Mouse (Mus musculus): ENCODE measurements around the gene Cdh1. TPM values are rescaled to one million over a fixed set of nuclear protein-coding genes. Genes with fewer than 3 reads are reported as not detected.

The Cdh1 gene
- polyA plus RNA-seq, 1 experiment from 2014 or later = 11.0 TPM

DNA sequence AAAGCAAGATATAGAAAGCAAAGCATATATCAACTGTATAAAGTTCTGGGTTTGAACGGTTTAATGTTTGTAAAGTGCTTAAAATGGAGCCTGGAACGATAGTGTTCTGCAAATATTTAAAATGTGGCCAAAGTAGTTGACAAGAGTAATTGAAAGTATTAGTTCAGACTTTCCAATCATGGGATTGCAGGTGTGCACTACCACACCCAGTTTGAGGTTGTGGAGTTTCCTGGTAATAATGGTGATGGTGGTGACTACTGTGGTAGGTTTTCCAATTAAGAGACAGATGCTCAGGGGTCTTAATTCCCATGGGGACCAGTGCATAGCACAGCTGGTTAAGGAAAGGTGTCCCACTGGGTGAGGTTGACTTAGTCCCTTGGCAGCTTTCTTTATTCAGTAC, 43.0 kb downstream of the Cdh1 start:
- 84% methylated on average over 2 of the region's 2 CpGs for WGBS
- DNase-seq (ENCODE audit: low spot score) = no peak
- Histone ChIP-seq H3K9me3 (ENCODE audit: control insufficient read depth, low read length) (no peaks in the 10 kb centered on the region), H3K27me3 (replicated peaks; ENCODE audit: control insufficient read depth, insufficient read depth, low read length) (no peaks in the 10 kb centered on the region), H3K4me2 (no peak overlapping the region), H3K4me1 (replicated peaks; ENCODE audit: control insufficient read depth, insufficient read depth, low read length) (no peaks in the 10 kb centered on the region), H3K4me3 (ENCODE audit: low read depth, low read length) (no peak overlapping the region), H3K9ac (ENCODE audit: low read depth, low read length) (no peak overlapping the region), H3K36me3 (ENCODE audit: control insufficient read depth, insufficient read depth, low read length) (no peaks in the 10 kb centered on the region), H3K27ac (ENCODE audit: low read depth, low read length) (no peak overlapping the region)
- ATAC-seq (replicated peaks; ENCODE audit: low FRiP score) = no peak

DNA sequence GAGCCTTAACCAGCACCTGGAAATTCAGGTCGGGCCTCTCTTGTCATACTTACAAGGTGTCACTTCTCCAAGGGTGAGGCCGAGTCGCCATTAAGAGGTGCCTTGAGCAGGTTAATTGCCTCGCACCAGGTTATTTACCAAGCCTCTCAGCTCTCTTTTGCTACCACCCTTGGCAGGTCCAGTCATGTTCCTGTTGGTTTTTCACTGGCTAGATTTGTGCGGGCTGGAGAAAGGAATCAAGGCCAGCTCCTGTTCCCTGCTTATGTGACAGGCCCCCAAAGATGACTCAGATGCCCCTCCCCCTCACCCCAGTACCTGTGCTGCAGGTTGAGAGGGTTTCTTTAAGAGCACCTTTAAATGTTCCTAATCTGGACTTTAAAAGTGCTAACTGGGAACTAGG, 43.6 kb downstream of the Cdh1 start:
- Histone ChIP-seq H3K4me1 (replicated peaks; ENCODE audit: control insufficient read depth, insufficient read depth, low read length) (no peaks in the 10 kb centered on the region), H3K9ac (ENCODE audit: low read depth, low read length) (no peak overlapping the region), H3K27me3 (replicated peaks; ENCODE audit: control insufficient read depth, insufficient read depth, low read length) (no peaks in the 10 kb centered on the region), H3K27ac (ENCODE audit: low read depth, low read length) (no peak overlapping the region), H3K4me2 (no peak overlapping the region), H3K4me3 (ENCODE audit: low read depth, low read length) (no peak overlapping the region), H3K9me3 (ENCODE audit: control insufficient read depth, low read length) (no peaks in the 10 kb centered on the region), H3K36me3 (ENCODE audit: control insufficient read depth, insufficient read depth, low read length) (no peaks in the 10 kb centered on the region)
- 69% methylated on average over 5 of the region's 5 CpGs for WGBS
- DNase-seq (ENCODE audit: low spot score) (no peak), ATAC-seq (replicated peaks; ENCODE audit: low FRiP score) (no peak)

DNA sequence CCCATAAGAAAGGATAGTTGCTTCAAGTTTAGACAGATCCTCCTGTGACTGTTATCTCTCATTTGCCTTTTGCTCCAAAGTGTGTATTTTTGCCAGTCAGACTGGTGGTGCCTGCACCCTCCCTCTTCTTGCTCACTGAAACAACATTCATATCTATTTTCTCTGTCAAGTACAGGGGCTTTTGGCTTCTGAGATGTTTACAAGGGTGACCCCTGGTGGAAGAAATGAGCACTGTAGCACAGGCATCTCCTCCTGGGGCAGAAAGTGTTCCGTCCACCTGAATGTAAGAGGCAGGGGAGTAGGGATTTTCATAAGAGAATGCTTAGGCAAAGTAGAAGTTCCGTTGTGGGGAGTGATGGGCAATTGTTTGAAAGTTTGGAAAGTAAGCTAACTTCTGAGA, 44.2 kb downstream of the Cdh1 start:
- no peaks in the 10 kb centered on the region for H3K36me3 ChIP-seq (ENCODE audit: control insufficient read depth, insufficient read depth, low read length)
- no peaks in the 10 kb centered on the region for H3K9me3 ChIP-seq (ENCODE audit: control insufficient read depth, low read length)
- H3K4me1 ChIP-seq (replicated peaks; ENCODE audit: control insufficient read depth, insufficient read depth, low read length) = no peaks in the 10 kb centered on the region
- no peak overlapping the region for H3K9ac ChIP-seq (ENCODE audit: low read depth, low read length)
- WGBS = 33% methylated on average over 2 of the region's 2 CpGs
- H3K27ac ChIP-seq (ENCODE audit: low read depth, low read length) = no peak overlapping the region
- no peaks in the 10 kb centered on the region for H3K27me3 ChIP-seq (replicated peaks; ENCODE audit: control insufficient read depth, insufficient read depth, low read length)
- ATAC-seq (replicated peaks; ENCODE audit: low FRiP score) = no peak
- DNase-seq (ENCODE audit: low spot score) = peak; percentile 55
- H3K4me3 ChIP-seq (ENCODE audit: low read depth, low read length) = no peak overlapping the region
- no peak overlapping the region for H3K4me2 ChIP-seq

DNA sequence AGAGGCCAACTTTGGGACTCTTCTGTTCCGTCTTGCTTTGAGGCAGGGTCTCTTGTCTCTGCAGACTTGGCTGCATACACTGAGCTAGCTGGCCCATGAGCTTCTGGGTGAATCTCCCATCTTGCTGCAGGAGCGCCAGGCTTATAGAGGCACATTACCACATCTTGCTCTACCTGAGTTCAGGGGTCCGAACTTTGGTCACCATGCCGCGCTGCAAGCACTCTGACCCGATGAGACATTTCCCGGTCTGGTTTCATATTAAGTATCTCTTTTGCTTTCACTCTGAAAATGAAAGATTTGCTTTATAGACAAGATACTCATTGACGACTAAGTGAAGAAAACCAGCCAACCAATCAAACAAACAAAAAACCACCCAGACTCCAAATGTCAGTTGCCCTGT, 45.3 kb downstream of the Cdh1 start:
- no peak overlapping the region for H3K4me2 ChIP-seq
- no peaks in the 10 kb centered on the region for H3K9me3 ChIP-seq (ENCODE audit: control insufficient read depth, low read length)
- H3K4me3 ChIP-seq (ENCODE audit: low read depth, low read length) = no peak overlapping the region
- H3K27ac ChIP-seq (ENCODE audit: low read depth, low read length) = no peak overlapping the region
- 87% methylated on average over 8 of the region's 8 CpGs for WGBS
- no peaks in the 10 kb centered on the region for H3K36me3 ChIP-seq (ENCODE audit: control insufficient read depth, insufficient read depth, low read length)
- ATAC-seq (replicated peaks; ENCODE audit: low FRiP score) (no peak), DNase-seq (ENCODE audit: low spot score) (no peak)
- no peaks in the 10 kb centered on the region for H3K27me3 ChIP-seq (replicated peaks; ENCODE audit: control insufficient read depth, insufficient read depth, low read length)
- H3K4me1 ChIP-seq (replicated peaks; ENCODE audit: control insufficient read depth, insufficient read depth, low read length) = no peaks in the 10 kb centered on the region
- no peak overlapping the region for H3K9ac ChIP-seq (ENCODE audit: low read depth, low read length)

DNA sequence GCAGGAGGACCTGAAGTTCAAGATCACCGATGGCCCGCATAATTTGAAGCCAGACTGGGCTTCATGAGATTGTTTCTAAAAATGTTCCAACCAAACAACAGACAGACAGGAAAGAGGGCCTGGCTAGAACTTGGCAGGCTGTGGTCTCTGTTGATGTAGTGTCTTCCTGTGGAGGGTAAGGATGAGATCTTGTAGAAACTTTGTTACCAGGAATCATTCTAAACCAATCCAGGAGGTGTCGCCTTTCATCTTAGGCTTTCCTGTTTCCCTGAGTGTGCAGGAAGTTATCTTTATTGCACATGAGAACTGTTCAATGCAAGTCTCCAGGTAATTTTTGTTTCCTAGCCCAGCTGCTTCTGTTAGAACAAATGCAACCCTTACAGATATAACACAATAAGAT, 48.8 kb downstream of the Cdh1 start:
- ATAC-seq (replicated peaks; ENCODE audit: low FRiP score) = no peak
- Histone ChIP-seq H3K9ac (ENCODE audit: low read depth, low read length) (no peak overlapping the region), H3K27me3 (replicated peaks; ENCODE audit: control insufficient read depth, insufficient read depth, low read length) (no peaks in the 10 kb centered on the region), H3K4me3 (ENCODE audit: low read depth, low read length) (no peak overlapping the region), H3K9me3 (ENCODE audit: control insufficient read depth, low read length) (no peaks in the 10 kb centered on the region), H3K36me3 (ENCODE audit: control insufficient read depth, insufficient read depth, low read length) (no peaks in the 10 kb centered on the region), H3K4me2 (no peak overlapping the region), H3K4me1 (replicated peaks; ENCODE audit: control insufficient read depth, insufficient read depth, low read length) (no peaks in the 10 kb centered on the region), H3K27ac (ENCODE audit: low read depth, low read length) (no peak overlapping the region)
- 73% methylated on average over 3 of the region's 3 CpGs for WGBS
- DNase-seq (ENCODE audit: low spot score) = no peak

DNA sequence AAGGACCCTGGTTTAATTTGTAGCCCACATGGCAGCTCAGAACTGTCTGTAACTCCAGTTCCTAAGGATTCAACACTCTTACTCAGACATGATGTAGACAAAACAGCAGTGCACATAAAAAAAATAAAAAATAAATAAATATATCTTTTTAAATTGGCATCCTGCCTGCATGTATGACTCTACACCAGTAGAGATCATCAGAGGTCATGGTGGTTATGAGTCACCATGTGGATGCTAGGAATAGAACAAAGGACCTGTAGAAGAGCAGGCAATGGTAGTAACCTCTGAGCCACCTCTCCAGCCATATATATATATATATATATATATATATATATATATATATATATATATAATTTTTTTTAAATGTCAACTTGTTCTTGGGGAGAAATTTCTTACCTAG, 52.9 kb downstream of the Cdh1 start:
- Histone ChIP-seq H3K4me2 (no peak overlapping the region), H3K9me3 (ENCODE audit: control insufficient read depth, low read length) (no peaks in the 10 kb centered on the region), H3K4me3 (ENCODE audit: low read depth, low read length) (no peak overlapping the region), H3K27me3 (replicated peaks; ENCODE audit: control insufficient read depth, insufficient read depth, low read length) (no peaks in the 10 kb centered on the region), H3K36me3 (ENCODE audit: control insufficient read depth, insufficient read depth, low read length) (no peaks in the 10 kb centered on the region), H3K27ac (ENCODE audit: low read depth, low read length) (no peak overlapping the region), H3K9ac (ENCODE audit: low read depth, low read length) (no peak overlapping the region), H3K4me1 (replicated peaks; ENCODE audit: control insufficient read depth, insufficient read depth, low read length) (no peaks in the 10 kb centered on the region)
- DNase-seq (ENCODE audit: low spot score) = no peak
- no peak for ATAC-seq (replicated peaks; ENCODE audit: low FRiP score)

DNA sequence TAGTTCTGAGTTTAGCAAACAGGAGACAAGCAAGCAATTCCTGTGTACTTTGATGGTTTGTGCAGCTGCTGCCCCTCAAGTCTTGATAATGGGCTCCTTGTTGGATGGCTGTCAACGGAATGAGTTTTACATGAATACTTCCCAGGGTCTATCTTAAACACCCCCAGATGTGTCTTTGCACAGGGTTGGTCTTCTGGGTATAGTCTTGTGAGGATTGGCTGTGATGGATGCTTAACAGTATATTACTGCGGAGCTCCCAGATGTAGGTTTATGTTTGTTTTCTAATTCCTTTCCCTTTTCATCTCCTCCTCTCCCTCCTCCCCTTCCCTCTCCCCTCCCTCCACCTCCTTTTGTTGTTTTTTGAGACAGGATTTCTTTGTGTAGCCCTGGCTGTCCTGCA, 69.6 kb downstream of the Cdh1 start:
- no peak for ATAC-seq (replicated peaks; ENCODE audit: low FRiP score)
- no peak overlapping the region for H3K4me2 ChIP-seq
- no peaks in the 10 kb centered on the region for H3K27me3 ChIP-seq (replicated peaks; ENCODE audit: control insufficient read depth, insufficient read depth, low read length)
- 76% methylated on average over 2 of the region's 2 CpGs for WGBS
- no peak overlapping the region for H3K9ac ChIP-seq (ENCODE audit: low read depth, low read length)
- H3K4me1 ChIP-seq (replicated peaks; ENCODE audit: control insufficient read depth, insufficient read depth, low read length) = no peaks in the 10 kb centered on the region
- no peak for DNase-seq (ENCODE audit: low spot score)
- no peak overlapping the region for H3K4me3 ChIP-seq (ENCODE audit: low read depth, low read length)
- H3K9me3 ChIP-seq (ENCODE audit: control insufficient read depth, low read length) = no peaks in the 10 kb centered on the region
- no peaks in the 10 kb centered on the region for H3K36me3 ChIP-seq (ENCODE audit: control insufficient read depth, insufficient read depth, low read length)
- no peak overlapping the region for H3K27ac ChIP-seq (ENCODE audit: low read depth, low read length)

DNA sequence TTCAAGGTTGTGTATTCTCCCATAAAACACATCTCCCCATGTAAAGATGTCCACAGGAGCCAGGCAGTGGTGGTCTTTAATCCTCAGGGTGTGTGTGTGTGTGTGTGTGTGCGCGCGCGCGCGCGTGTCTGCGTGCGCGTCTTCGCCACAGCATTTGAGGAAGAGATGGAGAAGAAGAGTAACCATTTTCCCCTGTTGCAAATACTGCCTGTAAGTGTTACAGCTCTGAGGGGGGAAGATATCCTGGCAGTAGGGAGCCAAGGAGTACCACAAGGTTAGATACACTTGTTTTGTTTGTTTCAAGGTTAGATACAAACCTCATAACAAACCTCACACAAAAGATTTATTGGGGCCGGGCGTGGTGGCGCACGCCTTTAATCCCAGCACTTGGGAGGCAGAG, 71.2 kb downstream of the Cdh1 start:
- Histone ChIP-seq H3K4me3 (ENCODE audit: low read depth, low read length) (no peak overlapping the region), H3K27ac (ENCODE audit: low read depth, low read length) (no peak overlapping the region), H3K9me3 (ENCODE audit: control insufficient read depth, low read length) (no peaks in the 10 kb centered on the region), H3K4me1 (replicated peaks; ENCODE audit: control insufficient read depth, insufficient read depth, low read length) (no peaks in the 10 kb centered on the region), H3K9ac (ENCODE audit: low read depth, low read length) (no peak overlapping the region), H3K36me3 (ENCODE audit: control insufficient read depth, insufficient read depth, low read length) (no peaks in the 10 kb centered on the region), H3K4me2 (no peak overlapping the region), H3K27me3 (replicated peaks; ENCODE audit: control insufficient read depth, insufficient read depth, low read length) (no peaks in the 10 kb centered on the region)
- no peak for DNase-seq (ENCODE audit: low spot score)
- 95% methylated on average over 15 of the region's 15 CpGs for WGBS
- ATAC-seq (replicated peaks; ENCODE audit: low FRiP score) = no peak

DNA sequence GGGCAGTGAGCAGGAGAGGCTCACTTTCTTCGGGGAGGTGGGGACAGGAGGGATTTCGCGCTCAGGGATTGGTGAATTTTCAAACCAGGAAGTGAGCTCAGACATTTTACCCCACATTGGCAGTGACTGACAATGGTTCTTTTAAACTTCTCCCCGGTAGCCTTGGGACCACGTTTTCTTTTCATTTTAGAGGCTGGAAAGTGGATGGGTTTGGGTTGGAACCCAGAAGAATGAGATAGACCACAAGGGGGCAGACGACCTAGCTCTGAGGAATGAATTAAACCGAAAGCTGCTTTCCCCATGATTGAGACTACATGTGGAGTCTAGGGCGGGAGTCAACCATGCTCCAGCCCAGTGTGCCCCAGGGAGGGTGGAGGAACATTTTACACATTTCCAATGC, 71.7 kb downstream of the Cdh1 start:
- ATAC-seq (replicated peaks; ENCODE audit: low FRiP score) (no peak), DNase-seq (ENCODE audit: low spot score) (no peak)
- Histone ChIP-seq H3K9ac (ENCODE audit: low read depth, low read length) (no peak overlapping the region), H3K4me1 (replicated peaks; ENCODE audit: control insufficient read depth, insufficient read depth, low read length) (no peaks in the 10 kb centered on the region), H3K27ac (ENCODE audit: low read depth, low read length) (no peak overlapping the region), H3K27me3 (replicated peaks; ENCODE audit: control insufficient read depth, insufficient read depth, low read length) (no peaks in the 10 kb centered on the region), H3K9me3 (ENCODE audit: control insufficient read depth, low read length) (no peaks in the 10 kb centered on the region), H3K36me3 (ENCODE audit: control insufficient read depth, insufficient read depth, low read length) (no peaks in the 10 kb centered on the region), H3K4me3 (ENCODE audit: low read depth, low read length) (no peak overlapping the region), H3K4me2 (no peak overlapping the region)
- 71% methylated on average over 8 of the region's 8 CpGs for WGBS
